Mouse (Mus musculus) hindbrain, embryonic 15.5 days (tissue): Measurements from ENCODE around the gene Cd109. TPM values are rescaled to one million over a fixed set of nuclear protein-coding genes. Genes with fewer than 3 reads are reported as not detected.

Source experiments
- ATAC-seq: fragments of 200-750 bp; cut with Nextera tagmentation; 2 replicates; pipeline ENCODE4 v1.8.0; 2017; ENCODE audit warnings: low read depth, moderate number of reproducible peaks, moderate TSS enrichment; ENCODE audit not compliant: low FRiP score
- H3K27ac ChIP-seq: fragments of 300-500 bp; sonication (generic); replicated peaks from 2 replicates; pipeline ENCODE4 v1.5.1; 2015; ENCODE audit warnings: mild to moderate bottlenecking, inconsistent platforms
- H3K27me3 ChIP-seq: fragments of 300-500 bp; sonication (generic); 2 replicates; pipeline ENCODE4 v1.6.1; 2015; ENCODE audit warnings: control low read depth, inconsistent platforms
- H3K36me3 ChIP-seq: fragments of 300-500 bp; sonication (generic); 2 replicates; pipeline ENCODE4 v1.6.1; 2015; ENCODE audit warnings: control low read depth, inconsistent platforms
- H3K4me1 ChIP-seq: fragments of 300-500 bp; sonication (generic); replicated peaks from 2 replicates; pipeline ENCODE4 v1.6.1; 2015; ENCODE audit warnings: control low read depth, inconsistent platforms
- H3K4me2 ChIP-seq: fragments of 300-500 bp; sonication (generic); 2 replicates; pipeline ENCODE4 v1.6.1; 2015; ENCODE audit warnings: moderate library complexity, mild to moderate bottlenecking, inconsistent platforms
- H3K4me3 ChIP-seq: fragments of 300-500 bp; sonication (generic); 2 replicates; pipeline ENCODE4 v1.5.1; 2015; ENCODE audit warnings: mild to moderate bottlenecking, inconsistent platforms
- H3K9ac ChIP-seq: fragments of 300-500 bp; sonication (generic); 2 replicates; pipeline ENCODE4 v1.6.1; 2015; ENCODE audit warnings: inconsistent platforms
- H3K9me3 ChIP-seq: fragments of 300-500 bp; sonication (generic); 2 replicates; pipeline ENCODE4 v1.6.1; 2016; ENCODE audit warnings: control low read depth, inconsistent platforms
- WGBS: fragments of 180-500 bp; shearing (Covaris S2); methylation state at CpG from one replicate; pipeline ENCODE4 v1.1.7; 2015; 5-methylcytosine and 5-hydroxymethylcytosine counted together
- polyA plus RNA-seq: library from polyadenylated mRNA; unstranded; fragments of >200 nt; fragmentation: Nextera tagmentation; extraction: Ambion mirVana; gene quantifications from 2 replicates; pipeline ENCODE4 v1.2.1, GENCODE M21; 2015

The Cd109 gene
- 1.3 and 1.6 TPM in 2 replicates for polyA plus RNA-seq

- WGBS, result under 1% methylated on average over 43 of the region's 43 CpGs
- H3K4me2 ChIP-seq, result peak within 1 kb of the TSS; percentile 100
- H3K36me3 ChIP-seq, result no peaks in the 10 kb centered on the region
- no peaks in the 10 kb centered on the region for H3K9me3 ChIP-seq
- H3K27me3 ChIP-seq, result 0 out of 2 replicates have a peak, but pooled peaks cover 5% of the 10 kb centered on the region
- peak; percentile 80 for ATAC-seq
- no peak within 1 kb of the TSS for H3K27ac ChIP-seq
- H3K9ac ChIP-seq, result peak within 1 kb of the TSS; percentile 54
- peak within 1 kb of the TSS; percentile 85 for H3K4me3 ChIP-seq
- peaks cover 23% of the 10 kb centered on the region; the same call in 1 of the 2 replicates for H3K4me1 ChIP-seq
These were observed at the start of gene Cd109 for GRCm38 (mm10) chr9:78615401-78616021. Gene Cd109 (plus strand): TSS chr9:78615546.

- ATAC-seq, result no peak
- Histone ChIP-seq H3K9me3 (no peaks in the 10 kb centered on the region), H3K4me2 (no peak overlapping the region), H3K4me3 (no peak overlapping the region), H3K4me1 (no peaks in the 10 kb centered on the region), H3K27ac (no peak overlapping the region), H3K27me3 (no peaks in the 10 kb centered on the region), H3K36me3 (peaks cover 25% of the 10 kb centered on the region), H3K9ac (no peak overlapping the region)
- WGBS, result 81% methylated on average over 9 of the region's 9 CpGs
These were observed 45.4 kb upstream of the Cd109 start for GRCm38 (mm10) chr9:78569934-78570333.

DNA sequence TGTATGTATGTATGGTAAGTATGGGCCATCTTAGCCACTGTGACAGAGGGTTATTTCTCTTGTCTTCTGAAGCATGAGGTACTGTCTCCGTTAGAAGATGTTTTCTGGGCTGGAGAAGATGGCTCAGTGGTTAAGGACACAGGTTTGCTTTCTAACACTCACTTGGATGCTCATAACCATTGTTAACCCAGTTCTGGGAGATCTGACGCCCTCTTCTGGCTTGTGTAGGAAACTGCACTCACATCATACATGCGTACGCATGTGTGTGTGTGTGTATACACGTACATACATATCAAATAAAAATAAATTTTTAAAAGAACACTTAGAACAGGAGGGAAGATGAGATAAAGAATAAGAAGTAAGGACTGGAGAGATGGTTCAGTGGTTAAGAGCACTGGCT lies 38.9 kb upstream of the Cd109 start:
- no peaks in the 10 kb centered on the region for H3K4me1 ChIP-seq

DNA sequence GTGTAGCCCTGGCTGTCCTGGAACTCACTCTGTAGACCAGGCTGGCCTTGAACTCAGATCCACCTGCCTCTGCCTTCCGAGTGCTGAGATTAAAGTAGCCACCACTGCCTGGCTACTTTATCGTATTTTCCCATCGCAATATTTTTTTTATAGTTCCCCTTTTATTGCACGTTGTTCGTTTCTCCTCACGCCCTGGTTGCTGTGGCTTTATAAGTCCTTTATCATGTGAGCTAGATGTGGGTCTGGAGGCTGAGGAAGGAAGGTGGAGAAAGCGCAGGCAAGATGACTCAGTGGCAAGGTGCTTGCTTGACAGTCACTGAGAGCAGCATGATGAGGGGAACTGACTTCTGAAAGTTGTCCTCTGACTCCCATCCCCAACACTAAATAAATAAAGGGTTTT lies 36.5 kb upstream of the Cd109 start:
- Histone ChIP-seq H3K27me3 (no peaks in the 10 kb centered on the region), H3K27ac (no peak overlapping the region), H3K36me3 (peaks cover 20% of the 10 kb centered on the region), H3K4me1 (no peaks in the 10 kb centered on the region), H3K9ac (no peak overlapping the region), H3K9me3 (no peaks in the 10 kb centered on the region), H3K4me2 (no peak overlapping the region), H3K4me3 (no peak overlapping the region)
- ATAC-seq, result no peak
- 95% methylated on average over 7 of the region's 7 CpGs for WGBS

More for the DNA sequence above, 38.9 kb upstream of the Cd109 start:
- no peaks in the 10 kb centered on the region for H3K27me3 ChIP-seq
- no peaks in the 10 kb centered on the region for H3K9me3 ChIP-seq
- 94% methylated on average over 5 of the region's 5 CpGs for WGBS
- no peak overlapping the region for H3K4me2 ChIP-seq
- H3K36me3 ChIP-seq, result peaks cover 27% of the 10 kb centered on the region
- H3K27ac ChIP-seq, result no peak overlapping the region
- H3K4me3 ChIP-seq, result no peak overlapping the region
- no peak for ATAC-seq
- H3K9ac ChIP-seq, result no peak overlapping the region

DNA sequence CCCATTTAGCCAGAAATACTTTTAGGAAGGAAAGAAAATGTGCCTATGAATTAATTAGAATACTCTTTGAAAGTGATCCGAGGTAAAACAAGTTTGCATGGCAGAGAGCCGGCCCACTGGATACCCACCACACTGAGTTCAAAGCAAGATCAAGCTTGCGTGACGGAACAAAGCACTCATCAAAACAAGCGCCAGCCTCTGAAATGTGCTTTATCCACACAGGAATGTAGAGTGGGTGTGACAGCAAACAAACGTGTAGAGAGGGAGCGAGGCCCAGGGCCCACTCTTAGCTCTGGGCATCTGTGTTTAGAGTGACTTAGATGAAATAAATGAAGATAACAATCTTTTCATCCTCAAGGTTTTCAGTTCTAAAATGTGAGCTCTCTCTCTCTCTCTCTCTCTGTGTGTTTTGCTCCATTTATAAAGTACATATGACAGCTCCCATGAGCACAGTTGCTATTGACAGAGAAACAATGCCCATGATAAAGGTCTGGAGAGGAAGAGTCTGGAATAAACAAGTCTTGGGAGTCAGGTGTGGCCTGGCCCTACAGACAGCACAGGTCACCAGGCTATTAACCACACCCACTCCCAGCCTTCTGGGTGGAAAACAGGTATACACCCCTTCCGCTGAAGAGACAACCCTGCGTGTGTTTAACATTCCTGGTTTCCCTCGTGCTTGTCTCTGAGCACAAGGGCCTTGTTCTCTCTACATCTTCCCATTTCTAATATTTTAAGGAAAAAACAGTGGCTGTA lies 35.5 kb upstream of the Cd109 start:
- Histone ChIP-seq H3K9ac (no peak overlapping the region), H3K27me3 (no peaks in the 10 kb centered on the region), H3K27ac (no peak overlapping the region), H3K36me3 (peaks cover 17% of the 10 kb centered on the region), H3K4me2 (no peak overlapping the region), H3K4me1 (no peaks in the 10 kb centered on the region), H3K4me3 (no peak overlapping the region), H3K9me3 (no peaks in the 10 kb centered on the region)
- 60% methylated on average over 10 of the region's 10 CpGs for WGBS
- ATAC-seq, result no peak

DNA sequence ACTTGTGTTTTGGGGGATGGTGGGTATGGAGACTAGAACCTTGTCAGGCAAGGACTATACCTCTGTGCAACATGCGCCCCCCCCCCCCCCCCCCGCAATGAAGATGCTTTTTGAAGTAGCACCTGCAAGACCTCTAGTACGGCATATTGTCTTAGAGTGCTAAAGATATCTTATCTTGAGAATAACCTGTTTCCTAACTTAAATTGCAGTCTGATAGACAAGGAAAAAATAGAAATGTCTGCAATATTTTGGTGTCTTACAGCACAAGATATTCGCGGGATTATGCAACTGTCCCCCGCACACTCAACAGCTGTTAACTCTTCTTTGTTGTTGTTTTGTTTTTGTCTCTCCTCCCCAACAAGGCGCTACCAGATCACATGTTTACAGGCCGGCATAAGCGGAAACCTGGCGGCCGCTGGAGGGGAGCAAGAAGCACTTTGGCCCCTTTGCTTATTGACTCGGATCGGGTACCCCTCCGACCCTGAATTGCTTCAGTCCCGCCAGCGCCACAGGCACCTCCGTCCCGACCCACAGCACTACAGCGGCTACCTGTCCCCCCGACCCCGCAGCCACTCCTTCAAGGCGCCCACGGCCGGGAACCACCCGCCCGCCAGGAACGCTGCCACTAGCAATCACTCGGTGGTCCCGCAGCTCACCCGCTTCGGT lies 28.0 kb upstream of the Cd109 start:
- Histone ChIP-seq H3K4me3 (peak overlapping the region; percentile 71), H3K9ac (peak overlapping the region; percentile 75), H3K36me3 (peaks cover 4% of the 10 kb centered on the region; the same call in 1 of the 2 replicates), H3K9me3 (no peaks in the 10 kb centered on the region), H3K4me2 (peak overlapping the region; percentile 58), H3K4me1 (peaks cover 11% of the 10 kb centered on the region; the same call in 1 of the 2 replicates), H3K27me3 (no peaks in the 10 kb centered on the region), H3K27ac (peak overlapping the region; percentile 77)
- 3% methylated on average over 31 of the region's 31 CpGs for WGBS
- ATAC-seq, result peak; percentile 77

GRCm38 (mm10) chr9:78587914-78588313 lies 27.4 kb upstream of the Cd109 start, which contains the start of gene Slc17a5:
Gene Slc17a5 (minus strand): TSS chr9:78588041.
- no peaks in the 10 kb centered on the region for H3K9me3 ChIP-seq
- H3K27me3 ChIP-seq, result no peaks in the 10 kb centered on the region
- peak within 1 kb of the TSS; percentile 75 for H3K9ac ChIP-seq
- peak within 1 kb of the TSS; percentile 71 for H3K4me3 ChIP-seq
- H3K27ac ChIP-seq, result peak within 1 kb of the TSS; percentile 77
- under 1% methylated on average over 27 of the region's 27 CpGs for WGBS
- H3K4me1 ChIP-seq, result peaks cover 11% of the 10 kb centered on the region; the same call in 1 of the 2 replicates
- peaks cover 4% of the 10 kb centered on the region; the same call in 1 of the 2 replicates for H3K36me3 ChIP-seq
- H3K4me2 ChIP-seq, result peak within 1 kb of the TSS; percentile 58
- peak; percentile 98 for ATAC-seq

DNA sequence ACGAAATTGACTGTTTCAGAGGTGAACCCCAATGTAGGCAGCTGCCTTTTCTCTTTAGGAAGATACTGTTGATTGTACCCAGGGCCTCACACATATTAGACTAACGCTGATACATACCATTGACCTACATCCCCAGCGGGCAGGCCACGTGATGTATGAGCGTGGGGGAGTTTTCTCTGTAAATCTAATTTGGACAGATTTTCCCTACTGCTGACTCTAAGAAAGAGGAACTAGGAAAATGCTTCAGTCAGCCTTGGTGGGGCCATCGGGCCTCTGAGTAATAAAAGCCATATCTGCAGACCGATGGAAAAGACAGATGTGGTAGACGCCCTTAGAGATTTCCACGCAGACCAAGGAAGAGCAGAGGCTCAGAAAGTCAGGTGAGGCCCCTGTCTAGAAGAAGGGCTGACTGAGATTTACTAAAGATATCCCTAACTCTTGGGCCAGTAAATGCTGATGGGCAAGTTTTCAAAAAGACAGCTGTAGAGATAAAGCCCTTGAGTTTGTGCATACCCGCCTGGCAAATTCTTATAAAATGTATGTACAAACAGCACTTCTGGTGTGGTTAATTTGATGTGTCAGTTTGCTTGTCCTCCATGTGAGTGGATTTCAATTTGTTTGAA lies 26.8 kb upstream of the Cd109 start:
- 76% methylated on average over 10 of the region's 10 CpGs for WGBS
- no peaks in the 10 kb centered on the region for H3K9me3 ChIP-seq
- peaks cover 11% of the 10 kb centered on the region; the same call in 1 of the 2 replicates for H3K4me1 ChIP-seq
- peak; percentile 64 for ATAC-seq
- H3K27me3 ChIP-seq, result no peaks in the 10 kb centered on the region
- peak overlapping the region; percentile 58 for H3K4me2 ChIP-seq
- H3K36me3 ChIP-seq, result peaks cover 4% of the 10 kb centered on the region; the same call in 1 of the 2 replicates
- H3K9ac ChIP-seq, result peak overlapping the region; percentile 75
- peak overlapping the region; percentile 77 for H3K27ac ChIP-seq
- H3K4me3 ChIP-seq, result peak overlapping the region; percentile 71

- H3K27me3 ChIP-seq, result no peaks in the 10 kb centered on the region
- H3K27ac ChIP-seq, result no peak overlapping the region
- no peaks in the 10 kb centered on the region for H3K9me3 ChIP-seq
- no peak overlapping the region for H3K4me2 ChIP-seq
- WGBS, result 91% methylated on average over 2 of the region's 2 CpGs
- H3K4me3 ChIP-seq, result no peak overlapping the region
- H3K4me1 ChIP-seq, result peaks cover 11% of the 10 kb centered on the region; the same call in 1 of the 2 replicates
- no peak overlapping the region for H3K9ac ChIP-seq
- ATAC-seq, result no peak
- no peaks in the 10 kb centered on the region for H3K36me3 ChIP-seq
These were observed 24.9 kb upstream of the Cd109 start for GRCm38 (mm10) chr9:78590471-78590870.

- no peaks in the 10 kb centered on the region for H3K4me1 ChIP-seq
- H3K4me2 ChIP-seq, result no peak overlapping the region
- 87% methylated on average over 3 of the region's 3 CpGs for WGBS
- no peaks in the 10 kb centered on the region for H3K27me3 ChIP-seq
- ATAC-seq, result no peak
- H3K36me3 ChIP-seq, result no peaks in the 10 kb centered on the region
- no peak overlapping the region for H3K9ac ChIP-seq
- no peaks in the 10 kb centered on the region for H3K9me3 ChIP-seq
- H3K4me3 ChIP-seq, result no peak overlapping the region
- H3K27ac ChIP-seq, result no peak overlapping the region
These were observed 20.1 kb upstream of the Cd109 start for GRCm38 (mm10) chr9:78595257-78595656.

- Histone ChIP-seq H3K4me2 (no peak overlapping the region), H3K9ac (no peak overlapping the region)
These were observed 19.4 kb upstream of the Cd109 start for GRCm38 (mm10) chr9:78595769-78596555.

More at GRCm38 (mm10) chr9:78595769-78596555, 19.4 kb upstream of the Cd109 start:
- H3K27ac ChIP-seq, result no peak overlapping the region
- no peaks in the 10 kb centered on the region for H3K4me1 ChIP-seq
- no peaks in the 10 kb centered on the region for H3K36me3 ChIP-seq
- ATAC-seq, result no peak
- no peaks in the 10 kb centered on the region for H3K27me3 ChIP-seq
- WGBS, result 92% methylated on average over 18 of the region's 18 CpGs
- H3K9me3 ChIP-seq, result no peaks in the 10 kb centered on the region
- H3K4me3 ChIP-seq, result no peak overlapping the region
